Mouse (Mus musculus) embryo, embryonic 11 days (tissue): ENCODE results near the gene Mnd1.

Experiments
- DNase-seq: peaks from one replicate; pipeline ENCODE4 v3.0.0-alpha.2; 2015

The Mnd1 gene

DNA sequence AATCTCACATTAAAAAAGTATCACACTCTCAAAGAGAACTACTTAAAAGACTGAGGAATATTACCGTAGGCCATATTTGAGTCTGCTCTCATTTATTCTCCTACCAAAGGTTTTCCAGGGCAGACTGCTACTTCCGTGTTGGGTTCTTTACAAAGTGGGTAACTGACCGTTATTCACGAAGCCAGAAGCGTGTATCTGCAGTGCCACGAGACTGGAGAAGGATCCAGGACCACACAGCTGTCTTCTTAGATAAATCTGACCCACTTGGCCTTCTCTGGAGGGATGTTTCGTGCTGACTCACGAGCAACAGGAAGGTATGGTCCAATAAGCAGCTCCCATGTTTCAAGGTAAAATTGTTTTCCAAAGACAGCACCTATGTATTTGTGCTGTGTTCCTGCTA lies 113.8 kb downstream of the Mnd1 start:
- no peak for DNase-seq

GRCm38 (mm10) chr3:84040476-84041082 lies 115.0 kb downstream of the Mnd1 start:
- DNase-seq: peak; percentile 80

- peak; percentile 95 for DNase-seq
These were observed 115.7 kb downstream of the Mnd1 start, which contains the start of gene Tmem131l for GRCm38 (mm10) chr3:84039646-84040475. Gene Tmem131l, minus strand, starts transcription at chr3:84040175.

DNA sequence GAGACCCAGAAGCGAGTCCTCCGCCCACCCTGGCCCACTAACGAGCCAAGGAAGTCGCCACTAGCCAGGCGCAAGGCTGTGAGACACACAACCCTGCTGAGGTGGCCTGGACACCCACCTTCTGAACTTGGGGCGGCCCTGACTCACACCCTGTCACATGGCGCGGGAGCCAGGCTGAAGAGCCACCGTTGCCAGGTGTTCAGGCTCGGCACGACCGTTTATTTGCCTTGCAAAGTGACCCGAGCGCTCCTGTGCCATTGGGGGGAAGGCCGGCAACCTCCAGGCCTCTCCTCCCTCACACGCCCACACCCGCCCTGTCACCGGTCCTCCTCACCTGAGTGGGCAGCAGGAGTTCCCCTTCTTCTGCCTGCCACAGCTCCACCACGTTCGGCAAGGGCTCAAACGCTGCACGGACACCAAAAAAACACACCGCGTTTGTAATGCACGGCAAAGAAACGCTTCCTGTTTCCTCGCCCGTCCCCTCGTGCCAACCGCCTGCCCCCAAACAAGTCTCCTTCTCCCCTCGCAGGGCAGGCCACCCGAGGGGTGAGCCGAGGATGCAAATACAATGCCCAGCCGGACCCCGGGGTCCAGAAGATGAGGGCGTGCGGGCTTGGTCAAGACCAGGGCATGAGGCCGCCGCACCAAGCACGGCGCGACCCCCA lies 116.5 kb downstream of the Mnd1 start:
- peak; percentile 56 for DNase-seq

DNA sequence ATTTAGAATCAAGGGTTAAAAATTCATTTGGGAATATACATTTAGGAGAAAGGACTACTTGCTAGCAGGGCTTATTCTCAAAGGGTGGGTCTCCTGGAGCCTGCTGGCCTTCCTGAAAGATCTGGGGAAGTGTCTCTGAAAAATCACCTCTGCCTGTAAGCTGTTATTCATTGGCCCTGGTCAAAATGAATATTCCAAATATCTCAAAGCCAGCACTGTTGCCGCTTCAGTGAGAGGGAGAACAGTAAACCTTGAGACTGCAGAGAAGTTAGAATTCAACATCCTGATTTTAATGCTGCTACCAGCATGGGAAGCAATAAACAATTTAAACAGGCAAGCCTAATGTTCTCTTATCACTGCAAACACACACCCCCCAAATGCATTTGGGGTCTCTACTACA lies 117.5 kb downstream of the Mnd1 start:
- no peak for DNase-seq
